ENCODE assay signal across 8 mouse cellular contexts in genomic region chr4:141976163-141976562, GRCm38 (mm10). TPM values are rescaled to one million over a fixed set of nuclear protein-coding genes. Genes with fewer than 3 reads are reported as not detected.
DNase-seq lines count a peak whose midpoint lies in the region; ATAC-seq and TF ChIP-seq lines count a peak whose summit lies in the region.

No protein-coding gene starts in this region.

- ATAC-seq in liver, embryonic 12.5 days: no peak
- peak; percentile 57 for ATAC-seq in intestine, embryonic 15.5 days

- WGBS in liver, adult 2 months: 32% methylated on average over 4 of the region's 4 CpGs
- WGBS in liver, embryonic 12.5 days (ENCODE audit: insufficient replicate concordance): 35% methylated on average over 4 of the region's 4 CpGs
- WGBS in intestine, embryonic 15.5 days: 43% methylated on average over 4 of the region's 4 CpGs

- H3K4me2 ChIP-seq in liver, embryonic 12.5 days: no peak overlapping the region
- no peak overlapping the region for H3K4me2 ChIP-seq in intestine, embryonic 15.5 days (replicated peaks)

- TF ChIP-seq POLR2A in liver, adult 2 months (IDR thresholded peaks at IDR 0.05; ENCODE audit: extremely low read depth, insufficient read depth, low read length): no peak

- no peaks in the 10 kb centered on the region for H3K79me2 ChIP-seq in liver, adult 2 months (ENCODE audit: control insufficient read depth, insufficient read depth, low read length)

- no peak overlapping the region for H3K27ac ChIP-seq in liver, adult 2 months (replicated peaks; ENCODE audit: insufficient read depth, low read depth, low read length)
- H3K27ac ChIP-seq in liver, embryonic 12.5 days: no peak overlapping the region
- H3K27ac ChIP-seq in intestine, embryonic 15.5 days: no peak overlapping the region

- H3K9ac ChIP-seq in liver, adult 2 months (ENCODE audit: low read depth, low read length): no peak overlapping the region
- H3K9ac ChIP-seq in liver, embryonic 12.5 days: no peak overlapping the region
- no peak overlapping the region for H3K9ac ChIP-seq in intestine, embryonic 15.5 days

- H3K9me3 ChIP-seq in liver, embryonic 12.5 days (replicated peaks): peaks cover 7% of the 10 kb centered on the region; the same call in 1 of the 2 replicates
- H3K9me3 ChIP-seq in intestine, embryonic 15.5 days: no peaks in the 10 kb centered on the region

- no peaks in the 10 kb centered on the region for H3K36me3 ChIP-seq in liver, adult 2 months (ENCODE audit: control insufficient read depth, insufficient read depth, low read length)
- no peaks in the 10 kb centered on the region for H3K36me3 ChIP-seq in liver, embryonic 12.5 days
- H3K36me3 ChIP-seq in intestine, embryonic 15.5 days: no peaks in the 10 kb centered on the region

- H3K27me3 ChIP-seq in liver, adult 2 months (ENCODE audit: control insufficient read depth, insufficient read depth, low read length): no peaks in the 10 kb centered on the region
- H3K27me3 ChIP-seq in liver, embryonic 12.5 days (replicated peaks): no peaks in the 10 kb centered on the region
- H3K27me3 ChIP-seq in intestine, embryonic 15.5 days (replicated peaks): no peaks in the 10 kb centered on the region

- H3K4me3 ChIP-seq in liver, adult 2 months (ENCODE audit: insufficient read depth, low read depth, low read length): no peak overlapping the region
- H3K4me3 ChIP-seq in liver, embryonic 12.5 days: no peak overlapping the region
- H3K4me3 ChIP-seq in intestine, embryonic 15.5 days (replicated peaks): no peak overlapping the region

- TF ChIP-seq CTCF in liver, adult 2 months (IDR thresholded peaks at IDR 0.05; ENCODE audit: low read depth, low read length): peak; percentile 96

- peak; percentile 58 to 74 for DNase-seq in cerebellum, postnatal 14 days
- DNase-seq in cerebellum, adult 9-11 months: no peak
- DNase-seq in liver, adult 2 months (ENCODE audit: extremely low read depth, low read depth, low spot score): peak; percentile 42
- DNase-seq in adrenal gland, postnatal 14 days: peak; percentile 72
- DNase-seq in lung, postnatal 14 days: peak; percentile 50
- DNase-seq in ovary, postnatal 10 days (ENCODE audit: low spot score): no peak

- H3K4me1 ChIP-seq in liver, adult 2 months (ENCODE audit: control insufficient read depth, insufficient read depth, low read length): no peaks in the 10 kb centered on the region
- H3K4me1 ChIP-seq in liver, embryonic 12.5 days: no peaks in the 10 kb centered on the region
- H3K4me1 ChIP-seq in intestine, embryonic 15.5 days (replicated peaks): no peaks in the 10 kb centered on the region

RNA-seq across cellular contexts. Expression of gene Fhad1, which starts 38.7 kb away (rescaled TPM):
- 0.40 and 2.4 TPM in 2 replicates for total RNA-seq in liver, adult 2 months (2014; rRNA removed)
- polyA plus RNA-seq in liver, adult 2 months (2012; rRNA removed): 0.06 and 0.41 TPM in 2 replicates
- 0.61 and 0.96 TPM in 2 replicates for polyA plus RNA-seq in liver, embryonic 12.5 days (2016; fragmentation: Nextera tagmentation; extraction: Ambion mirVana)
- 0.74 and 1.7 TPM in 2 replicates for total RNA-seq in adrenal gland, postnatal 14 days (2021)
- polyA plus RNA-seq in intestine, embryonic 15.5 days (2015; fragmentation: Nextera tagmentation; extraction: Ambion mirVana): 1.4 and 2.3 TPM in 2 replicates

Comparison
In these comparisons a context has a peak if more than half of its experiments do, and no peak if none do; other contexts are left out.
1. DNase-seq: peak in cerebellum, postnatal 14 days (2 of 2), liver, adult 2 months (single experiment), adrenal gland, postnatal 14 days (single experiment) and lung, postnatal 14 days (single experiment); none in cerebellum, adult 9-11 months (single experiment) and ovary, postnatal 10 days (single experiment).